Mouse (Mus musculus) liver, postnatal 0 days (tissue): ENCODE results near the gene Mpp2. TPM values are rescaled to one million over a fixed set of nuclear protein-coding genes. Genes with fewer than 3 reads are reported as not detected.
A peak's percentile ranks its signal among the peaks of the same experiment; 100 is the strongest.

Source experiments
- ATAC-seq: fragments of 200-750 bp; cut with Nextera tagmentation; 2 replicates; pipeline ENCODE4 v1.8.0; 2017; ENCODE audit warnings: mild to moderate bottlenecking, moderate library complexity
- DNase-seq: peaks from one replicate; pipeline ENCODE4 v3.0.0-alpha.2; 2016
- H3K27ac ChIP-seq: fragments of 300-500 bp; sonication (generic); 2 replicates; pipeline ENCODE4 v1.5.1; 2014; ENCODE audit warnings: antibody characterized with exemption, moderate library complexity, mild to moderate bottlenecking, low read depth
- H3K27me3 ChIP-seq: fragments of 300-500 bp; sonication (generic); 2 replicates; pipeline ENCODE4 v1.6.1; 2014; ENCODE audit warnings: low read length, control low read depth, mixed read lengths; ENCODE audit not compliant: insufficient read depth
- H3K36me3 ChIP-seq: fragments of 300-500 bp; sonication (generic); replicated peaks from 2 replicates; pipeline ENCODE4 v1.6.1; 2014; ENCODE audit warnings: mild to moderate bottlenecking, control low read depth, low read length, moderate library complexity, mixed read lengths; ENCODE audit not compliant: insufficient read depth
- H3K4me1 ChIP-seq: fragments of 300-500 bp; sonication (generic); 2 replicates; pipeline ENCODE4 v1.6.1; 2014; ENCODE audit warnings: antibody characterized with exemption, mild to moderate bottlenecking, control low read depth; ENCODE audit not compliant: insufficient read depth
- H3K4me2 ChIP-seq: fragments of 300-500 bp; sonication (generic); 2 replicates; pipeline ENCODE4 v1.6.1; 2014; ENCODE audit warnings: low read depth, mild to moderate bottlenecking, low read length, moderate library complexity, mixed read lengths
- H3K4me3 ChIP-seq: fragments of 300-500 bp; sonication (generic); 2 replicates; pipeline ENCODE4 v1.5.1; 2014; ENCODE audit warnings: low read depth, low read length
- H3K9ac ChIP-seq: fragments of 300-500 bp; sonication (generic); replicated peaks from 2 replicates; pipeline ENCODE4 v1.6.1; 2014; ENCODE audit warnings: mild to moderate bottlenecking, moderate library complexity
- H3K9me3 ChIP-seq: fragments of 300-500 bp; sonication (generic); 2 replicates; pipeline ENCODE4 v1.6.1; 2016; ENCODE audit warnings: mild to moderate bottlenecking, control low read depth, low read length, mixed read lengths
- CTCF ChIP-seq: sonication (generic); IDR thresholded peaks from 2 replicates; pipeline ENCODE4 v1.5.1; 2016; ENCODE audit warnings: antibody characterized with exemption, low read depth
- EP300 ChIP-seq: IDR thresholded peaks from 2 replicates; pipeline ENCODE4 v1.6.1; 2016; ENCODE audit warnings: antibody characterized with exemption, low read depth, mild to moderate bottlenecking
- WGBS: fragments of 180-500 bp; shearing (Covaris S2); extraction: QIAGEN DNeasy Blood & Tissue Kit; methylation state at CpG from one replicate; pipeline ENCODE4 v1.1.7; 2014; ENCODE audit not compliant: insufficient replicate concordance; 5-methylcytosine and 5-hydroxymethylcytosine counted together
- polyA plus RNA-seq: library from polyadenylated mRNA; unstranded; fragments of >200 nt; fragmentation: Nextera tagmentation; extraction: Ambion mirVana; gene quantifications from 2 replicates; pipeline ENCODE4 v1.2.1, GENCODE M21; 2015

Gene Mpp2
- polyA plus RNA-seq, 1 experiment from 2014 or later = 4.4 TPM

- Histone ChIP-seq H3K4me3 (no peak within 1 kb of the TSS), H3K27ac (no peak within 1 kb of the TSS), H3K4me2 (no peak within 1 kb of the TSS), H3K4me1 (no peaks in the 10 kb centered on the region), H3K36me3 (no peaks in the 10 kb centered on the region), H3K9ac (no peak within 1 kb of the TSS), H3K27me3 (no peaks in the 10 kb centered on the region), H3K9me3 (no peaks in the 10 kb centered on the region; the same call in 1 of the 2 replicates)
- TF ChIP-seq EP300 (no peak), CTCF (no peak)
- DNase-seq = no peak
- WGBS = 25% methylated on average over 5 of the region's 5 CpGs
- ATAC-seq = no peak
Observed at GRCm38 (mm10) chr11:102041350-102041949, 46.9 kb downstream of the Mpp2 start, which contains the start of gene Cd300lg. Gene Cd300lg (plus strand): TSS chr11:102041509.

DNA sequence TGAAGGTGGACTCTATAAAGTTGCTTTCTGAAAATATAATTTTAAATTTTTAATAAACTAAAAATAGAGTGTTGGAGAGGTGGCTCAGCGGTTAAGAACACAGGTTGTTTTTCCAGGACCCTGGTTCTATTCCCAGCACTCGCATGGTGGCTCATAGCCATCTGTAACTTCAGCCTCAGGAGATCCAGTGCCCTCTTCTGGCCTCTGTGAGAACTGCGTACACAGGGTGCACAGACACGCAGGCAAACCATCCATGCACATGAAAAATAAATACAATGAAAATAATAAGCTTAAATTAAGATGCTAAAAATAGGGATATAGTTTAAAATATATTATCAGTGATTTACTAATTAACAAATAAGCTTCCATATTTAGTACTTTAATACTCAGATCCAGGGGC, 47.7 kb downstream of the Mpp2 start:
- Histone ChIP-seq H3K36me3 (no peaks in the 10 kb centered on the region), H3K27ac (no peak overlapping the region), H3K4me1 (no peaks in the 10 kb centered on the region), H3K27me3 (no peaks in the 10 kb centered on the region), H3K9me3 (no peaks in the 10 kb centered on the region; the same call in 1 of the 2 replicates), H3K4me3 (no peak overlapping the region), H3K4me2 (no peak overlapping the region), H3K9ac (no peak overlapping the region)
- no peak for DNase-seq
- 70% methylated on average over 4 of the region's 4 CpGs for WGBS
- ATAC-seq = no peak
- TF ChIP-seq EP300 (no peak), CTCF (no peak)

- ATAC-seq = peak; percentile 89
- peak; percentile 91 for DNase-seq
- no peaks in the 10 kb centered on the region for H3K4me1 ChIP-seq
- no peak overlapping the region for H3K9ac ChIP-seq
- no peaks in the 10 kb centered on the region for H3K36me3 ChIP-seq
- TF ChIP-seq CTCF (peak; percentile 92), EP300 (no peak)
- H3K4me2 ChIP-seq = no peak overlapping the region; the same call in 1 of the 2 replicates
- peak overlapping the region; percentile 86 for H3K27ac ChIP-seq
- H3K4me3 ChIP-seq = no peak overlapping the region
- WGBS = under 1% methylated on average over 9 of the region's 9 CpGs
- no peaks in the 10 kb centered on the region for H3K27me3 ChIP-seq
- H3K9me3 ChIP-seq = no peaks in the 10 kb centered on the region
Observed at GRCm38 (mm10) chr11:102040138-102040524, 48.2 kb downstream of the Mpp2 start.

DNA sequence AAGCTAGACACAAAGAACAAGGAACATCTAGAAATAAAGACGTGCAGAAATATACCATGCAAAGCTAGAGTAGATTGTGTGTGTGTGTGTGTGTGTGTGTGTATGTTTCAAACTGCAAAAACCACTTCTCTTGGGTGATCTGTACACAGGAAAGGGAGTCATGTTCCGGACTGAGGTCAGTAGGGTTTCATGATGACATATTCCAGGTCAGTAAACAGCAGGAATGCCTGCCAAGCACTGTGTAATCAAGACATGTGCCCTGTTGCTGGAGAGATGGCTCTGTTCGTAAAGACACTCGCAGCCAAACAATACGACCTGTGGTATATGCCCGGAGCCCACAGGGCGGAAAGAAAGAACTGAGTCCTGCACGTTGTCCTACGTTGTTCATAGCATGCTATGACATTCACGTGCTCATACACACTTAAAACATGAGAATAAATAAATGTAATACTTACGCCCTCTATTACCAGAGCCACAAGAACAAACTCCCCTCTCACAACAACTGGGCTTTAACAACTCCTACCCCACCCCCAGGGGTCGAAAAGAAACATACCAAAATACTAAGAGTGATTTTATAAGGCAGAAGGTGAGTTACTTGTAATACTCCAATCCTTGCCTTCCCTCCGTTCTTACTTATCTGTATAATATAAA, 48.7 kb downstream of the Mpp2 start:
- TF ChIP-seq EP300 (peak; percentile 42), CTCF (no peak)
- H3K4me3 ChIP-seq = no peak overlapping the region
- no peak overlapping the region for H3K9ac ChIP-seq
- 57% methylated on average over 13 of the region's 13 CpGs for WGBS
- ATAC-seq (peak; percentile 91), DNase-seq (peak; percentile 63)
- H3K4me1 ChIP-seq = no peaks in the 10 kb centered on the region
- H3K27ac ChIP-seq = peak overlapping the region; percentile 86
- no peak overlapping the region; the same call in 1 of the 2 replicates for H3K4me2 ChIP-seq
- no peaks in the 10 kb centered on the region for H3K27me3 ChIP-seq
- no peaks in the 10 kb centered on the region for H3K36me3 ChIP-seq
- no peaks in the 10 kb centered on the region for H3K9me3 ChIP-seq

DNA sequence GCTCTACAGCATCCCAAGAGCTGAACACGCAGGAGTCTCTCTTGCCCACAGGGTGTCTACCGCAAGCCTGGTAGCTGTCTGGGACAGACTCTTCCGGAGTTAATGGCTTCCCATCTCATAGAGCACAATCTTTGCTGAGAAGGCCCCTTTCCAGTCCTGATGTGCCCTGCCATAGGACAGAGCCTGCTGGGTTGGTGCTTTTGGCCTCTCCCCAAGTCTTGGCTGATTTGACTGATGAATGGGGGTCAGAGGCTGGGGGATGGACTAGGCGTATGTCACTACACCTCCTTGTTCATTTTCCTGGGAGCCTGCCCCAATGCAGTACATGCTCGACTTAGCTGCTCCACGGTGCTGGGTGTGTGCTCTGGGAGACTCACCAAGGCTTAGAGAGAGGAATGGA, 50.5 kb downstream of the Mpp2 start:
- Histone ChIP-seq H3K9me3 (no peaks in the 10 kb centered on the region), H3K4me3 (no peak overlapping the region), H3K9ac (no peak overlapping the region), H3K27me3 (no peaks in the 10 kb centered on the region), H3K36me3 (no peaks in the 10 kb centered on the region), H3K4me1 (no peaks in the 10 kb centered on the region), H3K4me2 (no peak overlapping the region), H3K27ac (no peak overlapping the region)
- WGBS = 80% methylated on average over 6 of the region's 6 CpGs
- no peak for TF ChIP-seq CTCF
- no peak for TF ChIP-seq EP300
- DNase-seq = no peak
- no peak for ATAC-seq

DNA sequence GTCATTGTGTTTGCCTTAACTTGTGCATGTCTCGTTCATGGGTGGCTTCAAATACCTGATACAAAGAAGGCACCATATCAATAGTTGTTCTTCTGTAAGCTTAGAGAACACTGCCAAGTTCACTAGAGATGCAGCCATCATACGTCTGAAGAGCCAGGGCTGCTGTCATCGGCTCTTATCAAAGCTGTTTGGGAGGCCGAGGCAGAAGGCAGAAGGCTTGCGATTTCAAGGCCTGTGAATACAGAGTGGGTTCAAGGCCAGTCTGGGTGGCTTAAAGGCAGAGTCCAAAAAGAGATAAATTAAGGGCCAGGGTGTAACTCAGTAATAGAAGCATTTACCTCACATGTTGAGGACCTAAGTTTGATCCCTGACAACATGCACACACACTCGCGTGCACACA, 52.0 kb downstream of the Mpp2 start:
- DNase-seq = no peak
- no peaks in the 10 kb centered on the region for H3K36me3 ChIP-seq
- H3K9ac ChIP-seq = no peak overlapping the region
- no peak overlapping the region for H3K4me3 ChIP-seq
- H3K4me2 ChIP-seq = no peak overlapping the region
- no peak for TF ChIP-seq CTCF
- no peaks in the 10 kb centered on the region for H3K9me3 ChIP-seq
- no peaks in the 10 kb centered on the region for H3K27me3 ChIP-seq
- WGBS = 68% methylated on average over 7 of the region's 7 CpGs
- no peak overlapping the region for H3K27ac ChIP-seq
- ATAC-seq = no peak
- no peaks in the 10 kb centered on the region for H3K4me1 ChIP-seq
